Mouse (Mus musculus): ENCODE data around the gene Trim31. TPM values are rescaled to one million over a fixed set of nuclear protein-coding genes. Genes with fewer than 3 reads are reported as not detected.

The Trim31 gene
- polyA plus RNA-seq, 1 experiment: not detected

GRCm38 (mm10) chr17:36948286-36948685, 50.4 kb downstream of the Trim31 start:
- peaks cover 7% of the 10 kb centered on the region for H3K4me1 ChIP-seq (ENCODE audit: control insufficient read depth, insufficient read depth, insufficient read length, low read length)
- no peak overlapping the region for H3K4me3 ChIP-seq (ENCODE audit: insufficient read depth, low read depth, low read length)
- H3K27ac ChIP-seq (replicated peaks; ENCODE audit: low read depth, low read length): no peak overlapping the region

- Histone ChIP-seq H3K4me1 (ENCODE audit: control insufficient read depth, insufficient read depth, insufficient read length, low read length) (peaks cover 7% of the 10 kb centered on the region), H3K27ac (replicated peaks; ENCODE audit: low read depth, low read length) (no peak overlapping the region), H3K4me3 (ENCODE audit: insufficient read depth, low read depth, low read length) (no peak overlapping the region)
These were observed 51.3 kb downstream of the Trim31 start for GRCm38 (mm10) chr17:36949265-36949664.

GRCm38 (mm10) chr17:36950981-36951947, 53.3 kb downstream of the Trim31 start, which contains the start of gene Ppp1r11:
Ppp1r11 (minus strand) TSS chr17:36951741.
- peak within 1 kb of the TSS; percentile 76 for H3K4me3 ChIP-seq (ENCODE audit: insufficient read depth, low read depth, low read length)
- H3K4me1 ChIP-seq (ENCODE audit: control insufficient read depth, insufficient read depth, insufficient read length, low read length): peaks cover 7% of the 10 kb centered on the region
- peak within 1 kb of the TSS; percentile 83 for H3K27ac ChIP-seq (replicated peaks; ENCODE audit: low read depth, low read length)

- Histone ChIP-seq H3K4me1 (ENCODE audit: control insufficient read depth, insufficient read depth, insufficient read length, low read length) (peaks cover 7% of the 10 kb centered on the region; the same call in 1 of the 2 replicates), H3K4me3 (ENCODE audit: insufficient read depth, low read depth, low read length) (no peak overlapping the region), H3K27ac (replicated peaks; ENCODE audit: low read depth, low read length) (no peak overlapping the region)
These were observed 54.7 kb downstream of the Trim31 start for GRCm38 (mm10) chr17:36952631-36953030.

GRCm38 (mm10) chr17:36953062-36953461, 55.1 kb downstream of the Trim31 start:
- H3K4me3 ChIP-seq (ENCODE audit: insufficient read depth, low read depth, low read length): no peak overlapping the region
- H3K27ac ChIP-seq (replicated peaks; ENCODE audit: low read depth, low read length): no peak overlapping the region
- H3K4me1 ChIP-seq (ENCODE audit: control insufficient read depth, insufficient read depth, insufficient read length, low read length): peaks cover 7% of the 10 kb centered on the region; the same call in 1 of the 2 replicates

- H3K4me1 ChIP-seq (ENCODE audit: control insufficient read depth, insufficient read depth, insufficient read length, low read length): peaks cover 6% of the 10 kb centered on the region; the same call in 1 of the 2 replicates
- peak within 1 kb of the TSS; percentile 82 for H3K4me3 ChIP-seq (ENCODE audit: insufficient read depth, low read depth, low read length)
- peak within 1 kb of the TSS; percentile 91 for H3K27ac ChIP-seq (replicated peaks; ENCODE audit: low read depth, low read length)
These were observed 60.3 kb downstream of the Trim31 start, which contains the start of the genes Znrd1 and Znrd1as for GRCm38 (mm10) chr17:36957999-36958743. Znrd1 (minus strand) TSS chr17:36958559. Znrd1as (plus strand) TSS chr17:36958592.

- Histone ChIP-seq H3K4me3 (ENCODE audit: insufficient read depth, low read depth, low read length) (peak overlapping the region; percentile 82), H3K27ac (replicated peaks; ENCODE audit: low read depth, low read length) (peak overlapping the region; percentile 69; the same call in 1 of the 2 replicates), H3K4me1 (ENCODE audit: control insufficient read depth, insufficient read depth, insufficient read length, low read length) (peaks cover 6% of the 10 kb centered on the region; the same call in 1 of the 2 replicates)
These were observed 61.0 kb downstream of the Trim31 start for GRCm38 (mm10) chr17:36958884-36959283.

Other genes with a start within 250 kb of the Trim31 start
- not detected in 2 replicates for gene H2-M1, start 225.9 kb upstream of the Trim31 start, polyA plus RNA-seq (2012; ENCODE audit: insufficient read depth, insufficient read length, missing spikeins)
- gene H2-M10.5, start 125.2 kb upstream of the Trim31 start, polyA plus RNA-seq (2012; ENCODE audit: insufficient read depth, insufficient read length, missing spikeins): not detected in 2 replicates
- not detected in 2 replicates for gene H2-M10.6, start 85.9 kb upstream of the Trim31 start, polyA plus RNA-seq (2012; ENCODE audit: insufficient read depth, insufficient read length, missing spikeins)
- 14.9 and 17.1 TPM in 2 replicates for gene Trim26, start 61.0 kb upstream of the Trim31 start, polyA plus RNA-seq (2012; ENCODE audit: insufficient read depth, insufficient read length, missing spikeins)
- not detected in 2 replicates for gene Trim15, start 30.9 kb upstream of the Trim31 start, polyA plus RNA-seq (2012; ENCODE audit: insufficient read depth, insufficient read length, missing spikeins)
- 0.67 TPM in 1 of 2 replicates, not detected in the other for gene Trim10, start 28.5 kb upstream of the Trim31 start, polyA plus RNA-seq (2012; ENCODE audit: insufficient read depth, insufficient read length, missing spikeins)
- not detected in 2 replicates for gene Trim40, start 8.0 kb upstream of the Trim31 start, polyA plus RNA-seq (2012; ENCODE audit: insufficient read depth, insufficient read length, missing spikeins)
- gene Rnf39, start 44.8 kb downstream of the Trim31 start, polyA plus RNA-seq (2012; ENCODE audit: insufficient read depth, insufficient read length, missing spikeins): not detected in 2 replicates
- gene Ppp1r11, start 53.6 kb downstream of the Trim31 start, polyA plus RNA-seq (2012; ENCODE audit: insufficient read depth, insufficient read length, missing spikeins): 55.7 and 69.7 TPM in 2 replicates
- gene Znrd1, start 60.4 kb downstream of the Trim31 start, polyA plus RNA-seq (2012; ENCODE audit: insufficient read depth, insufficient read length, missing spikeins): 32.3 and 39.8 TPM in 2 replicates
- gene Znrd1as, start 60.5 kb downstream of the Trim31 start, polyA plus RNA-seq (2012; ENCODE audit: insufficient read depth, insufficient read length, missing spikeins): 28.6 and 29.2 TPM in 2 replicates
- not detected in 2 replicates for gene 2410137M14Rik, start 83.1 kb downstream of the Trim31 start, polyA plus RNA-seq (2012; ENCODE audit: insufficient read depth, insufficient read length, missing spikeins)
- 0.63 TPM in 1 of 2 replicates, not detected in the other for gene H2-M5, start 91.4 kb downstream of the Trim31 start, polyA plus RNA-seq (2012; ENCODE audit: insufficient read depth, insufficient read length, missing spikeins)
- gene Zfp57, start 103.0 kb downstream of the Trim31 start, polyA plus RNA-seq (2012; ENCODE audit: insufficient read depth, insufficient read length, missing spikeins): not detected in 2 replicates
- gene Mog, start 125.3 kb downstream of the Trim31 start, polyA plus RNA-seq (2012; ENCODE audit: insufficient read depth, insufficient read length, missing spikeins): not detected in 2 replicates
- gene Gabbr1, start 147.8 kb downstream of the Trim31 start, polyA plus RNA-seq (2012; ENCODE audit: insufficient read depth, insufficient read length, missing spikeins): 3.8 and 4.5 TPM in 2 replicates
- gene Olfr90, start 190.4 kb downstream of the Trim31 start, polyA plus RNA-seq (2012; ENCODE audit: insufficient read depth, insufficient read length, missing spikeins): not detected in 2 replicates
- gene Olfr91, start 200.2 kb downstream of the Trim31 start, polyA plus RNA-seq (2012; ENCODE audit: insufficient read depth, insufficient read length, missing spikeins): not detected in 2 replicates
- not detected in 2 replicates for gene Olfr92, start 222.0 kb downstream of the Trim31 start, polyA plus RNA-seq (2012; ENCODE audit: insufficient read depth, insufficient read length, missing spikeins)